Mouse (Mus musculus): Measurements from ENCODE around the gene Col6a6.

DNA sequence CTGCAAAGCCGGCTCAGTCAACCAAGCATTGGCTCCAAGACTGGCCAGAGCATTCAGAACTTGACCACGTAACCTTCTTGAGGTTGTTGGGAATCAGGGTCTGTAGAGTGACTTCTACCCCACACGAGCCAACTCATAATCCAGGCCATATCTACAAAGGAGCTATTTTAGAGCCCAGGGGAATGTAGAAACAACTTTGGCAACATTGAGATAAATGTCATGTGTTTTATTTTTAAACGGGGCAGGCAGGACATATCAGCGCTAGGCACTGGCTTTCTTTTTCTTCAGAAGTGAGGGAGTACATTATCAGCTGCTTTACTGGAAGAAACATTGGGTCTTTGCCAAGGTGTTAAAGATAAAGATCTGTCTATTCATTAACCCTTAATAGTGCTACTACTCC lies 36.1 kb downstream of the Col6a6 start:
- TF ChIP-seq CTCF (IDR thresholded peaks at IDR 0.05; ENCODE audit: borderline replicate concordance, extremely low read depth, insufficient read depth, insufficient read length), result no peak
- TF ChIP-seq POLR2A (IDR thresholded peaks at IDR 0.05; ENCODE audit: borderline replicate concordance, extremely low read depth, insufficient read depth, insufficient read length, poor library complexity, severe bottlenecking), result no peak

All from brain, embryonic 14.5 days (tissue).